Mouse (Mus musculus): Measurements from ENCODE around the gene Olfr78.

GRCm38 (mm10) chr7:102727391-102727790 is 31.9 kb downstream of the Olfr78 start, which contains the start of gene Olfr559:
- no peak for TF ChIP-seq POLR2A (IDR thresholded peaks at IDR 0.05; ENCODE audit: borderline replicate concordance, extremely low read depth, low read depth, low read length)
- TF ChIP-seq CTCF (IDR thresholded peaks at IDR 0.05; ENCODE audit: insufficient read depth, low read length), result no peak
